Mouse (Mus musculus): ENCODE data around the gene Rassf2.

GRCm38 (mm10) chr2:132005445-132005844 lies 24.6 kb downstream of the Rassf2 start:
- no peak for TF ChIP-seq CTCF (IDR thresholded peaks at IDR 0.05; ENCODE audit: extremely low read depth, insufficient read length, insufficient replicate concordance, low read depth, low read length)
- TF ChIP-seq POLR2A (IDR thresholded peaks at IDR 0.05; ENCODE audit: low read depth, low read length) = no peak
